Mouse (Mus musculus): Measurements from ENCODE around the gene Coq8b. TPM values are rescaled to one million over a fixed set of nuclear protein-coding genes. Genes with fewer than 3 reads are reported as not detected.
A peak's percentile ranks its signal among the peaks of the same experiment; 100 is the strongest.

The Coq8b gene
- polyA plus RNA-seq, 1 experiment from 2014 or later, result 21.4 TPM

DNA sequence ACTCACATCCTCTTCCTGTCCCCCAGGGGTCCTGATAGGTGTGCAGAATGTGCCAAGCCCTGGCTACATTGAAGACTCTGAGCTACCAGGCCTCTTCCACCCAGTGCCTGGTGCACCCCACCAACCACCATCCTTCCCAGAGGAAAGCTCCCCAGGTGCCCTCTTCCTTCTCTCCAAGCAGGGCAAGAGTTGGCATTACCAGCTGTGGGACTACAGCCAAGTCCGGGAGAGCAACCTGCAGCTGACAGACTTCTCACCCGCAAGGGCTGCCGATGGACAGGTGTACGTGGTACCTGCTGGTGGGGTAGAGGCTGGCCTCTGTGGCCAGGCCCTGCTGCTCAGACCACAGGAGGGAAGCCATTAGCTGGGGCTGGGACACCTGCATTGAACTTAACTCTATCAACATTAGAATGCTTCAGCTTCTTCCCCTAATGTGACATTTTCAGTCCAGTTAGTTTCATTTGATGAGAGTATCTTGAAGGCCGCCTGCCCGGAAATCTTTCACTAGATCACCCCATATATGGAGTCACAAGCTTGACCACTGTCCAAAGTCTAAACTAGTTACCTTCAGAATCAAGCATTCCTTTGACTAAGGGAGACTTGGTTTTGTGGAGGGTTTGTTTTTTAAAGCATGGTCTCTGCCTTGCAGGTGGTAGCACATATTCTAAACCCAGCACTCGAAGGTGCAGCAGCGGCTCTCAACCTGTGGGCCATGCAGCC is 28.9 kb upstream of the Coq8b start:
- Histone ChIP-seq H3K27ac (no peak overlapping the region), H3K4me3 (replicated peaks) (no peak overlapping the region), H3K9me3 (no peaks in the 10 kb centered on the region), H3K4me1 (replicated peaks) (no peaks in the 10 kb centered on the region), H3K9ac (no peak overlapping the region), H3K27me3 (replicated peaks) (no peaks in the 10 kb centered on the region), H3K36me3 (peaks cover 13% of the 10 kb centered on the region), H3K4me2 (replicated peaks) (no peak overlapping the region)
- ATAC-seq, result no peak
- 93% methylated on average over 8 of the region's 8 CpGs for WGBS

DNA sequence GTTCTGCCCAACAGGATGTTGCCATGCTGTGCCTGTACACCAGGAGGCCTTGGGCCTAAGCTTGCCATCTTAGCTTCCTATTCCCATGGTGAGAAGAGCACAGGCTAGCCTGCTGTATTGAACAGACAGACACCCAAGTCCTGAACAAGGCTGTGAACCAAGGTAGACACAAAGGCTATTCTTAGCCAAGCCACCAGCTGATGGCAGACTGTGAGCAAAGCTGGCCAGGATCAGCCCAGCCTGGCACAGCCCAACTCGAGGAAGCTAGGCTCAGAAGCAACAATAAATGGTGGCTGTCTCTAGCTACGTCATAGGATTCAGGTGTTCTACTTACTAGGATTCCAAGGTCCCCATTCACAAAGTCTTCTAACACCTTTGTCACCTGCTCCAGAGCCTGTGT is 20.2 kb upstream of the Coq8b start:
- H3K4me1 ChIP-seq (replicated peaks), result no peaks in the 10 kb centered on the region
- no peak for ATAC-seq
- H3K36me3 ChIP-seq, result peaks cover 31% of the 10 kb centered on the region
- 84% methylated on average over 2 of the region's 2 CpGs for WGBS
- H3K9me3 ChIP-seq, result no peaks in the 10 kb centered on the region
- no peak overlapping the region for H3K27ac ChIP-seq
- H3K4me2 ChIP-seq (replicated peaks), result no peak overlapping the region
- H3K9ac ChIP-seq, result no peak overlapping the region
- H3K4me3 ChIP-seq (replicated peaks), result no peak overlapping the region
- no peaks in the 10 kb centered on the region for H3K27me3 ChIP-seq (replicated peaks)

DNA sequence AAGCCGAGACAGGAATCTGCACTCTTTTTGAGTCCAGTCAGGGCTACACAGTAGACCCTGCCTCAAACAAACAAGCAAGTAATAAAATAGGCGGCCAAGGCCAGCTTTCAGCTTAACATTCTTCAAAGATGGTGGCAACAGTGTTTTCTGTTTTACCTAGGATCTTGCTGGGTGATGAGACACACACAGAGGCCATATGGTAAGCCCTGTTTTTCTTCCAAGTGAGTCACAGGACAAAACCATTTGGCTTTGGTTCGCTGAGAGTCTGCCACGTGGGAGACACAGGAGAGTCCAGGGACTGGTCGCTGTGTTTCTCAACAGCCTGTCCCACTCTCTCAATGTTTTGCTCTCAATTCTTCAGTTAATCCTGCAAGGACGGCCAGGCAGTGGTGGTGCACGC is 14.2 kb upstream of the Coq8b start:
- ATAC-seq, result no peak
- WGBS, result 83% methylated on average over 7 of the region's 7 CpGs
- Histone ChIP-seq H3K27ac (no peak overlapping the region), H3K4me1 (replicated peaks) (peaks cover 5% of the 10 kb centered on the region; the same call in 1 of the 2 replicates), H3K9me3 (no peaks in the 10 kb centered on the region), H3K27me3 (replicated peaks) (no peaks in the 10 kb centered on the region), H3K4me3 (replicated peaks) (no peak overlapping the region), H3K9ac (no peak overlapping the region), H3K4me2 (replicated peaks) (no peak overlapping the region), H3K36me3 (peaks cover 28% of the 10 kb centered on the region)

DNA sequence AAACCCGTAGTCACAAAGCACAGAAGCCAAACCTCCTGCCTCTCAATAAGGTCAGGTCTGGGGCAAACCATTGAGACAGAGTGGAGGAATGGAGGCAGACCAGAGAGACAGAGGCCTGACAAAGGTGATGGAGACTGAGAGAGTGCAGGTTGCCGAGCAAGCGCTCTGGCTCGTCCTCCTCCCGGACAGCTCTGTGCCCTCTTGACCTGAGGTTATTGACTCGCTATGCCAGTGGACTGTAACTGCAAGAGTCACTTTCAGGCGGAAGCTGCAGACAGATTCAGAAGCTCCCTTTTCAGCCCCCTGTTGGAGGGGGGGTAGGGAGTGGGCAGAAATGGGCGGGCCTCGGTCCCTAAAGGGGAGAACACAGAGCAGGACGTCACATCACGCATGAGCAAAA is 12.9 kb upstream of the Coq8b start:
- WGBS, result 76% methylated on average over 11 of the region's 11 CpGs
- no peak for ATAC-seq

DNA sequence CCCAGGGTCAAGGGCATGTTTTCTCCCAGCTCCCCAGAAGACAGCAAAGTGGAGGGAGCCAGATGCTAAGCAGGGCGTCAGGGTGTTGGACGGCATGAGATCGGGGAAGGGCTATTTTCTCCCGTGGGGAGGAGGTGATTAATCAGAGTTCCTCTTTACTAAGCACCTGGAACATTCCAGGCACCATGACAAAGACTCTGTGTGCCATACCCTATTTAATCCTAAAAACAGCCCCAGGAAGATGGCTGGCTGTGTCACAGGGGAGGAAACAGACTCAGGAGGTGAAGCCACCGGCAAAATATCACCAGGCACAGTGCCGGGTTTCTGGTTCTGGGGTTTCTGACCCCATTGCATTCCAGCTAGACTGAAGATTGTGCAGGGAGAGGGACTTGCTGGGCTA is 10.9 kb upstream of the Coq8b start:
- no peaks in the 10 kb centered on the region for H3K9me3 ChIP-seq
- no peak overlapping the region for H3K27ac ChIP-seq
- H3K4me1 ChIP-seq (replicated peaks), result peaks cover 37% of the 10 kb centered on the region
- WGBS, result 70% methylated on average over 6 of the region's 6 CpGs
- H3K27me3 ChIP-seq (replicated peaks), result no peaks in the 10 kb centered on the region
- no peak overlapping the region for H3K9ac ChIP-seq
- no peak for ATAC-seq
- peaks cover 22% of the 10 kb centered on the region for H3K36me3 ChIP-seq
- no peak overlapping the region for H3K4me2 ChIP-seq (replicated peaks)
- no peak overlapping the region for H3K4me3 ChIP-seq (replicated peaks)

More for the DNA sequence above, 12.9 kb upstream of the Coq8b start:
- Histone ChIP-seq H3K36me3 (peaks cover 24% of the 10 kb centered on the region), H3K27me3 (replicated peaks) (no peaks in the 10 kb centered on the region), H3K4me2 (replicated peaks) (no peak overlapping the region), H3K27ac (no peak overlapping the region), H3K9me3 (no peaks in the 10 kb centered on the region), H3K4me1 (replicated peaks) (peaks cover 18% of the 10 kb centered on the region), H3K4me3 (replicated peaks) (no peak overlapping the region), H3K9ac (no peak overlapping the region)

DNA sequence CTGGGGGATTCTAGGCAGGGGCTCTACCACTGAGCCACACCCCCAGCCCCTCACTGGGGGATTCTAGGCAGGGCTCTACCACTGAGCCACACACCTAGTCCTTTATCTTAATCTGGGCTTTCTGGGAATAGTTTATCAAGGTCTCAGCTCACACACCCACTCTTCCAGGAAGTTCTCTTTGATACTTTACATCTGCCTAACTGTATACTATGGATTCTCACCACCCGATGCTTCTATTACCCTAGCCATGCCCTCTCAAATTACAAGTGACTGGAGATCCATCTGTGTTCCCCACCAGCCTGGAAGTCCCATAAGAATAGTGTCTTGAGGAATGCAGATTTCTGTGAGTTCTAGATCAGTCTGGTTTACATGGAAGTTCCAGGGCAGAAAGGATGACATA is 10.3 kb upstream of the Coq8b start:
- H3K27me3 ChIP-seq (replicated peaks), result no peaks in the 10 kb centered on the region
- peaks cover 17% of the 10 kb centered on the region for H3K36me3 ChIP-seq
- H3K27ac ChIP-seq, result no peak overlapping the region
- H3K4me1 ChIP-seq (replicated peaks), result peaks cover 42% of the 10 kb centered on the region
- H3K9ac ChIP-seq, result no peak overlapping the region
- no peak overlapping the region for H3K4me3 ChIP-seq (replicated peaks)
- ATAC-seq, result no peak
- no peaks in the 10 kb centered on the region for H3K9me3 ChIP-seq
- WGBS, result 48% methylated on average over 1 of the region's 1 CpGs
- no peak overlapping the region for H3K4me2 ChIP-seq (replicated peaks)

DNA sequence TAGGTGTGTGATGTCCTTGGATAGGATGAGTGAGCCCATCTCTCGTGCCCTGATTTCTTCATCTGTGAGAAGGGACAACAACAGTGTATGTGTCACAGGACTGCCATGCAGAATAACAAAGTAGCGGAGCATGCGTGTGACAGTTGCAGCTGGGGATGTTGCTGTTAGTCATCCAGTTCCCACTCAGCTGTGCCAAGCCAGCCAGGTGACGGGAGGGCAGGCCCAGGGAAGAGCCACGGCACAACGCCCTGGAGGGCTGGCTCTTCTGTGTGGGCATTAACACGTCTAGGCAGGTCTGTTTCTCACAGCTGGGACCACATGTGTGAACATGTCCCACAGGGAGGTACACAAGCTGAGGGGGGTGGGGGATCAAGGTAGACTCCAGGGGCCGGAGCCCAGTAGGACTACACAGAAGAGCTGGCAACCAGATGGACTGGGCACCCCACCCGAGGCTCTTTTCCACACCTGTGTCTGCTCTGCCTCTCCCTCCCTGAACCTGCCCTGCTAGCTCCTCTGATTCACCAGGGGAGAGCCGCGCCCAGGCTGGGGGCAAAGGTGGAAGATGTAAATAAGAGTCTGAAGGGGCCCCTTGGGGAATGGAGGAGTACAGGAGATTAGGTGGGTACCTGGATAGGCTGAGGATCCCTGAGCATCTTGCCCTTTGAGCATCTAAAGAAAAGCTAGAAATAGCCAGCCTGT is 7.8 kb upstream of the Coq8b start:
- H3K4me3 ChIP-seq (replicated peaks), result peak overlapping the region; percentile 95
- no peaks in the 10 kb centered on the region for H3K27me3 ChIP-seq (replicated peaks)
- H3K4me2 ChIP-seq (replicated peaks), result peak overlapping the region; percentile 78
- H3K4me1 ChIP-seq (replicated peaks), result peaks cover 47% of the 10 kb centered on the region
- peak overlapping the region; percentile 36 for H3K9ac ChIP-seq
- H3K9me3 ChIP-seq, result no peaks in the 10 kb centered on the region
- peak overlapping the region; percentile 83 for H3K27ac ChIP-seq
- 52% methylated on average over 11 of the region's 11 CpGs for WGBS
- H3K36me3 ChIP-seq, result 0 out of 2 replicates have a peak, but pooled peaks cover 5% of the 10 kb centered on the region
- ATAC-seq, result peak; percentile 84

DNA sequence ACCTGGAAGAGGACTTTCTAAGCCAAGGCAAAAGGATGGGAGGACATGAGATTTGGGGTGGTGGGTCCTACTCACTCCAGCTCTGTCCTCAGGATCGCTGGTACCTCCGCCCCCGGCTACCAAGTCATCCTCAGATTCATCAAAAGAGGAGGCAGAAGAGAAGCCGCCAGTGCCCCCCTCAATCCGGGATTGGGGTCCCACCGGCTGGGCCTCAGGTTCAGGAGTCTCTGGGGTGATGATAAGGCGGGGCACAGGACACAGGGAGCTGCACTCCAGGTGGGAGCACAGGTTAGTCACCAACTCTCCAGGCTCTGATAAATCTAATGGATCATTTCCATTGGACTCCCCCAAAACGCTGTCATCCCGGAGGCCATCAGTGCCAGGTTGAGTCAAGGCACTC is 5.5 kb upstream of the Coq8b start:
- Histone ChIP-seq H3K4me1 (replicated peaks) (peaks cover 54% of the 10 kb centered on the region), H3K9me3 (no peaks in the 10 kb centered on the region), H3K27ac (0 out of 2 replicates have a peak overlapping the region, but pooled peaks have one; percentile 90), H3K4me2 (replicated peaks) (peak overlapping the region; percentile 78), H3K36me3 (no peaks in the 10 kb centered on the region), H3K4me3 (replicated peaks) (peak overlapping the region; percentile 95), H3K27me3 (replicated peaks) (no peaks in the 10 kb centered on the region), H3K9ac (peak overlapping the region; percentile 85)
- no peak for ATAC-seq
- 23% methylated on average over 9 of the region's 9 CpGs for WGBS

DNA sequence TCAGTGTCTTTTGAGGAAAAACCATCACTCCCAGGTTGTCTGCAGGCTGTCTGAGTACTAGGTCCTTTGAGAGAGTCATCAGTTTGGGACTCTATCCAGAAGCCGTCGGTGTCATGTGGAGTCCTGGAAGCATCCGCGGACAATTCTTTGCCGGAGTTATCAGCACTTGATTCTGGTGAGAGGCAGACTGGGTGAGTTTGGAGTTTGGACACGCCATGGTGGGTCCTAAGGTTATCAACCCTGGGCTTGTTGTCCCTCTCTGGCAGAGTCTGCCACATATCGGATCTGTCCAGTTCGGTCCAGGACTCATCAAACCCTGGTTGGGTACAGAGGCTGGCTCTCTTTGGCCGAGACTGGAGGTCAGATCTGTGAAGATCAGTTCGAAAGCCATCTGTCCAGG is 5.1 kb upstream of the Coq8b start:
- Histone ChIP-seq H3K9ac (peak overlapping the region; percentile 85), H3K4me2 (replicated peaks) (peak overlapping the region; percentile 78), H3K4me1 (replicated peaks) (peaks cover 54% of the 10 kb centered on the region), H3K4me3 (replicated peaks) (peak overlapping the region; percentile 95), H3K27ac (peak overlapping the region; percentile 90), H3K9me3 (no peaks in the 10 kb centered on the region), H3K27me3 (replicated peaks) (no peaks in the 10 kb centered on the region), H3K36me3 (no peaks in the 10 kb centered on the region)
- ATAC-seq, result no peak
- WGBS, result 2% methylated on average over 10 of the region's 10 CpGs

DNA sequence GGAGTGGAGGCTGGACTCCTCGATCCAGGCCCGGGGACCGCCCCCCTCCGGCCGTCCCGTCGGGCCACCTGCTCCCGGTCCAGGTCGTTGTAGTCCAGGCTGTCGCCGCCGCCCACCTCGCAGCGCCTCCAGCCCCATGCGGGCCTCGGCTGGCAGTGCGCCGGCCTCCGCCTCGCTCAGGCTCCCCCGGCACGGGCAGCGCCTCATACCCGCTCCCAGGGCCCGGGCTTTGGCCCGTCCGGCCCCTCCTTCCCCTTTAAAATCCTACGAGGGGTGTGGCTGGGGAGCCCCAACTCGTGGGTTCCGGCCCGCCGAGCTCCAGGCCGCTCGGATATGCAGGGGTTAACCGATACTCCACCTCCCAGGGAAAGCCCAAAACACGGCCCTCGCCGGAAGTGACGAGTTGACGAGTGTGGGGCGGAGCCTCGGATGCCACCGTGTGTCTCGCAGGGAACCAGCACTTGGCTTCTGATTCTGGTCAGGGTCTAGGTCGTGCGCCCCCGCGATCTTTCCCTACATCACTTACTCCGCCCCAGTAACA is 4.5 kb upstream of the Coq8b start, which contains the start of gene Itpkc:
Itpkc (minus strand) TSS at position 381 of the 541 bp plus-strand sequence.
- Histone ChIP-seq H3K4me3 (replicated peaks) (peak within 1 kb of the TSS; percentile 95), H3K36me3 (no peaks in the 10 kb centered on the region), H3K9me3 (no peaks in the 10 kb centered on the region), H3K27me3 (replicated peaks) (no peaks in the 10 kb centered on the region), H3K27ac (peak within 1 kb of the TSS; percentile 90), H3K9ac (peak within 1 kb of the TSS; percentile 85), H3K4me2 (replicated peaks) (peak within 1 kb of the TSS; percentile 78), H3K4me1 (replicated peaks) (peaks cover 52% of the 10 kb centered on the region)
- WGBS, result under 1% methylated on average over 49 of the region's 49 CpGs
- ATAC-seq, result peak; percentile 84

DNA sequence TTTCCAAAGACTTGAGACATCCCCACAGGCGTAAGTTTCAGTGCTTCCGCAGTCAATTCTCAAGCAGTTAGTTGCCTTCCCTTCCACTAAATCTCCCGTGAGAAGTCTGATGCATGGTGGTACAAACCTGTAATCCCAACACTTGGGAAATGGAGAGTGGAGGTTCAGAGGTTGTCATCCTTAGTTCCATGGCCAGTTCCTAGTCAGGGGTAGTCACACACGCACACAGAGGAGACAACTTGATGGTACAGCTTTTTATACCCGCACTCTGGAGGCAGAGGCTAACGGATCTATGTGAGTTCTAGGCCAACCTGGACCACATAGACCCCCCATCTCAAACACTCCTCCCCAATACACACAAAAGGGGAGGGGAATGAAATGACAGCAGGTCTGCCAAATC is 4.0 kb upstream of the Coq8b start:
- H3K4me2 ChIP-seq (replicated peaks), result peak overlapping the region; percentile 78
- ATAC-seq, result no peak
- peak overlapping the region; percentile 95 for H3K4me3 ChIP-seq (replicated peaks)
- H3K4me1 ChIP-seq (replicated peaks), result peaks cover 52% of the 10 kb centered on the region
- peak overlapping the region; percentile 86 for H3K27ac ChIP-seq
- no peaks in the 10 kb centered on the region for H3K9me3 ChIP-seq
- H3K9ac ChIP-seq, result peak overlapping the region; percentile 85
- 16% methylated on average over 6 of the region's 6 CpGs for WGBS
- no peaks in the 10 kb centered on the region for H3K36me3 ChIP-seq
- no peaks in the 10 kb centered on the region for H3K27me3 ChIP-seq (replicated peaks)

DNA sequence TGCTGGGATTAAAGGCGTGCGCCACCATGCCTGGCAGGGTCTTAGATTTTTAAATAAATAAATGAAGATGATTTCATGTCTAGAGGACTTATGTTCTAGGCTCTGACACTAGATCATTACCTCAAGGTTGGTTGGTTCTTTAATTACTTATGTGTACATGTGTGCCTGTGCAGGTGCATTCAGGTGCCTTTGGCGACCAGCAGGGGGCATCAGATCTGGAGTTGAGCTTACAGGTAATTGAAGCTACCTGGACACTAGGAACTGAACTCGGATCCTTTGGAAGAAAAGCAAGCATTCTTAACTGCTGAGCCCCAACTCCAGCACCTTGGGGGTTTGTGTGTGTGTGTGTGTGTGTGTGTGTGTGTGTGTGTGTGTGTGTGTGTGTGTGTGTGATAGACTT is 2.0 kb upstream of the Coq8b start:
- WGBS, result 79% methylated on average over 4 of the region's 4 CpGs
- Histone ChIP-seq H3K27me3 (replicated peaks) (no peaks in the 10 kb centered on the region), H3K4me1 (replicated peaks) (peaks cover 38% of the 10 kb centered on the region)

More for the DNA sequence above, 2.0 kb upstream of the Coq8b start:
- Histone ChIP-seq H3K4me3 (replicated peaks) (no peak overlapping the region), H3K9ac (no peak overlapping the region), H3K36me3 (no peaks in the 10 kb centered on the region), H3K9me3 (no peaks in the 10 kb centered on the region), H3K4me2 (replicated peaks) (no peak overlapping the region), H3K27ac (no peak overlapping the region)
- no peak for ATAC-seq
